Mouse (Mus musculus): Measurements from ENCODE around the gene Jade2. TPM values are rescaled to one million over a fixed set of nuclear protein-coding genes. Genes with fewer than 3 reads are reported as not detected.

Jade2 gene
- polyA plus RNA-seq, 1 experiment from 2014 or later: 1.0 TPM

GRCm38 (mm10) chr11:51860666-51861065, 3.2 kb upstream of the Jade2 start:
- no peak overlapping the region for H3K27ac ChIP-seq (ENCODE audit: low read depth)
- DNase-seq (no peak), ATAC-seq (no peak)
- H3K4me1 ChIP-seq (ENCODE audit: insufficient read depth): peaks cover 12% of the 10 kb centered on the region
- 77% methylated on average over 8 of the region's 8 CpGs for WGBS (ENCODE audit: insufficient replicate concordance)
- no peak overlapping the region for H3K4me3 ChIP-seq (ENCODE audit: low read depth, low read length)
- H3K36me3 ChIP-seq (replicated peaks; ENCODE audit: insufficient read depth, low read length): no peaks in the 10 kb centered on the region
- H3K4me2 ChIP-seq (ENCODE audit: low read depth, low read length): no peak overlapping the region
- TF ChIP-seq CTCF (IDR thresholded peaks at IDR 0.05; ENCODE audit: low read depth) (no peak), EP300 (IDR thresholded peaks at IDR 0.05; ENCODE audit: low read depth) (no peak)
- H3K9ac ChIP-seq (replicated peaks): no peak overlapping the region
- H3K9me3 ChIP-seq (ENCODE audit: low read length): no peaks in the 10 kb centered on the region
- peaks cover 6% of the 10 kb centered on the region; the same call in 1 of the 2 replicates for H3K27me3 ChIP-seq (ENCODE audit: insufficient read depth, low read length)

- H3K4me2 ChIP-seq (ENCODE audit: low read depth, low read length): no peak overlapping the region
- no peak overlapping the region for H3K4me3 ChIP-seq (ENCODE audit: low read depth, low read length)
- no peak overlapping the region for H3K9ac ChIP-seq (replicated peaks)
- H3K36me3 ChIP-seq (replicated peaks; ENCODE audit: insufficient read depth, low read length): no peaks in the 10 kb centered on the region
- H3K4me1 ChIP-seq (ENCODE audit: insufficient read depth): peaks cover 20% of the 10 kb centered on the region
- ATAC-seq (no peak), DNase-seq (no peak)
- H3K27ac ChIP-seq (ENCODE audit: low read depth): no peak overlapping the region
- H3K9me3 ChIP-seq (ENCODE audit: low read length): no peaks in the 10 kb centered on the region
- WGBS (ENCODE audit: insufficient replicate concordance): 51% methylated on average over 2 of the region's 2 CpGs
- peaks cover 6% of the 10 kb centered on the region; the same call in 1 of the 2 replicates for H3K27me3 ChIP-seq (ENCODE audit: insufficient read depth, low read length)
- TF ChIP-seq EP300 (IDR thresholded peaks at IDR 0.05; ENCODE audit: low read depth): no peak
- TF ChIP-seq CTCF (IDR thresholded peaks at IDR 0.05; ENCODE audit: low read depth): no peak
These were observed 2.1 kb upstream of the Jade2 start for GRCm38 (mm10) chr11:51859561-51859960.

GRCm38 (mm10) chr11:51858528-51859051, 1.1 kb upstream of the Jade2 start:
- H3K27ac ChIP-seq (ENCODE audit: low read depth): peak overlapping the region; percentile 95
- DNase-seq (peak; percentile 61), ATAC-seq (no peak)
- H3K4me1 ChIP-seq (ENCODE audit: insufficient read depth): peaks cover 20% of the 10 kb centered on the region
- peaks cover 6% of the 10 kb centered on the region; the same call in 1 of the 2 replicates for H3K27me3 ChIP-seq (ENCODE audit: insufficient read depth, low read length)
- under 1% methylated on average over 26 of the region's 28 CpGs for WGBS (ENCODE audit: insufficient replicate concordance)
- peak overlapping the region; percentile 95 for H3K9ac ChIP-seq (replicated peaks)
- TF ChIP-seq CTCF (IDR thresholded peaks at IDR 0.05; ENCODE audit: low read depth) (no peak), EP300 (IDR thresholded peaks at IDR 0.05; ENCODE audit: low read depth) (no peak)
- H3K36me3 ChIP-seq (replicated peaks; ENCODE audit: insufficient read depth, low read length): no peaks in the 10 kb centered on the region
- peak overlapping the region; percentile 99 for H3K4me2 ChIP-seq (ENCODE audit: low read depth, low read length)
- H3K4me3 ChIP-seq (ENCODE audit: low read depth, low read length): peak overlapping the region; percentile 89
- H3K9me3 ChIP-seq (ENCODE audit: low read length): no peaks in the 10 kb centered on the region

GRCm38 (mm10) chr11:51857818-51858527, 520 bp upstream of the Jade2 start:
- peak overlapping the region; percentile 89 for H3K4me3 ChIP-seq (ENCODE audit: low read depth, low read length)
- ATAC-seq (peak; percentile 54), DNase-seq (peak; percentile 77)
- H3K36me3 ChIP-seq (replicated peaks; ENCODE audit: insufficient read depth, low read length): no peaks in the 10 kb centered on the region
- TF ChIP-seq EP300 (IDR thresholded peaks at IDR 0.05; ENCODE audit: low read depth) (no peak), CTCF (IDR thresholded peaks at IDR 0.05; ENCODE audit: low read depth) (no peak)
- peak overlapping the region; percentile 99 for H3K4me2 ChIP-seq (ENCODE audit: low read depth, low read length)
- peaks cover 20% of the 10 kb centered on the region for H3K4me1 ChIP-seq (ENCODE audit: insufficient read depth)
- no peaks in the 10 kb centered on the region for H3K9me3 ChIP-seq (ENCODE audit: low read length)
- H3K27ac ChIP-seq (ENCODE audit: low read depth): peak overlapping the region; percentile 95
- peaks cover 6% of the 10 kb centered on the region; the same call in 1 of the 2 replicates for H3K27me3 ChIP-seq (ENCODE audit: insufficient read depth, low read length)
- 2% methylated on average over 41 of the region's 52 CpGs for WGBS (ENCODE audit: insufficient replicate concordance)
- peak overlapping the region; percentile 95 for H3K9ac ChIP-seq (replicated peaks)

DNA sequence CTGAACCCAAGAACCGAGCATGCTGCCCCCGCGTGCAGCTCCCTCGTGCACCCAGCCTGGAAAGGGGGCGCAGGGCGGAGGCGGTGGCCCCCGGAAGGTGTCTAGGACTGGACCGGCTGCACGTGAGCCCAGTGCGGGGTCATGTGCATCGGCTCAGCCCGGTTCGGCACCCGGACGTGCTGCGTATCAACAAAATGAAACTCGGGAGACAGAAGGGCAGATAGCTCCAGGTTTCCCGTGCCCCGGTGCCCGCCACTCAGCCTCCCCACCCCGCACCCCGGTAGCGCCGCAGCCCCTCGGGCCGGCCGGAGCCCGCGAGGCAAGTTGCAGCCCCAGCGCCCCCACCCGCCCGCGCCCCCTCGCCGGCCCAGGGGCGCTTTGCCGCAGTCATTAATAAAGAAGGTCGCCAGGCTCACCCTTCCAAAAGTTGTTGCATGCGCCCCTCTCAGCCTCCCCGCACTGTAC, 805 bp downstream of the Jade2 start:
- H3K27me3 ChIP-seq (ENCODE audit: insufficient read depth, low read length): peaks cover 6% of the 10 kb centered on the region; the same call in 1 of the 2 replicates
- H3K4me1 ChIP-seq (ENCODE audit: insufficient read depth): peaks cover 20% of the 10 kb centered on the region
- H3K4me3 ChIP-seq (ENCODE audit: low read depth, low read length): peak overlapping the region; percentile 89
- H3K27ac ChIP-seq (ENCODE audit: low read depth): peak overlapping the region; percentile 95
- H3K9ac ChIP-seq (replicated peaks): peak overlapping the region; percentile 95
- H3K36me3 ChIP-seq (replicated peaks; ENCODE audit: insufficient read depth, low read length): no peaks in the 10 kb centered on the region
- WGBS (ENCODE audit: insufficient replicate concordance): 1% methylated on average over 41 of the region's 41 CpGs
- no peaks in the 10 kb centered on the region for H3K9me3 ChIP-seq (ENCODE audit: low read length)
- DNase-seq: no peak
- TF ChIP-seq EP300 (IDR thresholded peaks at IDR 0.05; ENCODE audit: low read depth): no peak
- no peak for TF ChIP-seq CTCF (IDR thresholded peaks at IDR 0.05; ENCODE audit: low read depth)
- ATAC-seq: peak; percentile 20; the same call in 1 of the 2 replicates
- peak overlapping the region; percentile 99 for H3K4me2 ChIP-seq (ENCODE audit: low read depth, low read length)

GRCm38 (mm10) chr11:51855818-51856615, 1.4 kb downstream of the Jade2 start:
- WGBS (ENCODE audit: insufficient replicate concordance): under 1% methylated on average over 47 of the region's 47 CpGs
- TF ChIP-seq EP300 (IDR thresholded peaks at IDR 0.05; ENCODE audit: low read depth) (no peak), CTCF (IDR thresholded peaks at IDR 0.05; ENCODE audit: low read depth) (peak; percentile 46; the same call in 1 of the 2 replicates)
- Histone ChIP-seq H3K27me3 (ENCODE audit: insufficient read depth, low read length) (peaks cover 6% of the 10 kb centered on the region; the same call in 1 of the 2 replicates), H3K4me2 (ENCODE audit: low read depth, low read length) (peak overlapping the region; percentile 99), H3K4me1 (ENCODE audit: insufficient read depth) (peaks cover 20% of the 10 kb centered on the region), H3K27ac (ENCODE audit: low read depth) (peak overlapping the region; percentile 95), H3K4me3 (ENCODE audit: low read depth, low read length) (peak overlapping the region; percentile 89), H3K9ac (replicated peaks) (peak overlapping the region; percentile 95), H3K36me3 (replicated peaks; ENCODE audit: insufficient read depth, low read length) (no peaks in the 10 kb centered on the region), H3K9me3 (ENCODE audit: low read length) (no peaks in the 10 kb centered on the region)
- ATAC-seq (peak; percentile 40), DNase-seq (peak; percentile 81)
